Mouse (Mus musculus): ENCODE measurements around the gene Depdc1b.

Gene Depdc1b

DNA sequence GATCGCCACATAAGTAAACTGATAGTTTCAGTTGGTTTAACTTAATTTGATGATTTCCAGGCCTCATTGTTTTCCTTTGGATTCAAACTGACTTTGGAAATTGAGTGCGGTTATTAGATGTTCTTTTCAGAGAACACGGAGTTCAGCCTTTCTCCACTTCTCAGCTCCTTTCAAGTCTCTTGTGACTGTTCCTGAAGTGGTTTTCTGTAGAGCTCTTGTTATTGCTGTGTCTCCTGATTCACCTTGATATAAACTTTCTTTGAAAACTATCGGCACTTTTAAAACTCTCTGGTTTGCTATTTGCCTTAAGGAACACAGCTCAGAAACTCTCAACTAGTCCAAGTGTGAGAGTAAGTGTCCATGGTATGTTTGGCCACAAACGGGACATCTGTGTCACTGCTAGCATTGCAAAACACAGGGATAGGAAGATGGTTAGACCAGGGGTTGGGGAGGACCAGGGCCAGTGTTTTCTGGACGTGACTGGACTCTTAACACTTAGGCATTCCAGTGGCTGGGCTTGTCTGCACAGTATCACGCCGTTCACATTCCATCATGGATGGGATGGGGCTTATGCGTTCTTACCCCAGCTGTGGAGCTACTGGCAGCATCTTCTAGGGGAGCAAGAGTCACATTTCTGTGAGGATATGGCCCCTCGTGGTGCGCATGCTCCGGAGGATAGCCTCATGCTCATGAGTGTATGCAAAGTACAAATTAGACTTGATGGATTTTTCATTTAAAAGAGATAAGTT is 38.8 kb downstream of the Depdc1b start:
- DNase-seq = no peak

DNA sequence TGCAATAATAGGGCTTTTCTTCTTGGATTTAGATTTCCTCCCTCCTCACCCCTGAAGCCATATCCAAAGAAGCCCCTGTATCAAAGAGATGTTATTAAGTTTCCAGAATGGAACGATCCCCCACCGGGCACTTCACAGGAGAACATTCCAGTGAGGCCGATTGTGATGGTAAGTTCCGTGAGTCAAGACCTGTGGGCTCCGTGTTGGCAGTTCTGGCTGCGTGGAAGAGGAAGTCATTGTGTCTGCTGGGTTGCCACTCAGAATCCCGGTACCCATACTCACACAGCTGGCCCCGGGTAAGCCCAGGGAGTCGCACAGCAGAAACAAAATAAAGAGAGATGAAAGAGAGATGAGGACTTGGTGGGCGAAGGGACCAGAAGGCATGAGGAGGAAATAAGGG is 41.2 kb downstream of the Depdc1b start:
- no peak for DNase-seq

DNA sequence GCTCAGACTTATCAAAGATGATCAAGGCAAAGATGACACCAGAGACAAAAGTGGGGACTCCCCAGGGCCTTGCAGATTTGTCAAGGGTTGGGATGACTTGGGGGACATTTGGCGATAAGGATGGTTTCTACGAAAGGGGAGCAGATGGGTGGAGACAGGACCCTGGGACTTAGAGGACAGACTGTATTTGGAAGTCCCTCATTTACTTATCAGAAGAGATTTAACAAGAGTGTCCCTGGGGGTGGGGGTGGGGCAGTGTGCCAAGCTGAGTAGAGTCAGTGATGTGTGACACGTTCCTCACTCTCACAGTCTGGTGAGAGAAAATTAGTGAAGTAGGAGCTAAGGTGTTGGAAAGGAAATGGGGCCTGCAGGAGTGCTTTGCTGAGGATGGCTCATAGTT is 42.1 kb downstream of the Depdc1b start:
- DNase-seq = no peak

DNA sequence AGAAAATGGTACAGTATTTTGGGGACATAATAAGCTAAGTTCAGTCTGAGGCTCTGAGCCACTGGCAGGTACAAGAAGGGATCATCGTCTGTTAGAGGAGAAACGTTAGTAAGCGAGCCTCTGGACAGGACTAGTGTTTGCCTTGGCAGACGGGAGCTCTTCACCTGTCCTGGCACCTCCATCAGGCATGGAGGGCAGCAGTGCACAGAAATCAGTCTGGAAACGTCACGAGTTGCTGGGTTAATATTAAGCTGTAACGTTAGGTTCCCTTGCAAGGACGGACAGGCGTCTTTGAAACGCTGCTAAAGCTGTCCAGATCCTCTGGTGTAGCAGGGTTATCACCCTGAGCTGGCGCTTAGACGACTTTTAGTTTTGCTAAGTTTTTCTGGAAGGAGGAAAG is 51.4 kb downstream of the Depdc1b start:
- DNase-seq = no peak

DNA sequence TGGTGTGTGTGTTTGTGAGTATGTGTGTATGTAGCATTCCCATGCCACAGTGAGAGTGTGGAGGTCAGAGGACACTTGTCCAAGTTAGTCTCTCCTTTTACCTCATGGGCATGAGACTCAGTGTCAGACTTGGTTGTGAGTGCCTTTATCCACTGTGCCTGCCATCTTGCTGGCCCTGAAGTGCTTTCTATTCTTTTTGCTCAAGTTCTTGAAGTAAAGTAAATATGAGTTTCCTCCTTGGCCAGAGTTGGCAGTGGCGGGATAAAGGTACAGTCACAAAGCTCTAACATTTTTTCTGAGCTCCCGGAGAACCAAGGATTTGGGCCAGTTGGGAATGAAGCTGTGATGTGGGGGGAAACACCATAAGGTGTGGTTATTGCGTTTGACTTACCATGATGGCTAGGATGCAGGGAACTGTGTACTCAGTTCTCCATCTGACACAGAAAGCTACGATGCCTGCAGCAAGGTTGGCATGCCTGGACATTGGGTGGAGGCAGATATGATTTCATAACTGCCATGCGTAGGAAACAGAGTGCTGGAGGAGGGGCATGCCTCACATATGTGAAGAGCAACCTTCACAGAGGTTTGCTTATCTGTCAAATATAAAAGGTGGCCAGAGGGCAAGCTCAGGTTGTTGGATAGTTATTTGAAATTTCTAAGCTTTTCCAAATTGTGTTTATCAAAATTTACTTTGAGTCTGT is 54.3 kb downstream of the Depdc1b start:
- DNase-seq = no peak

DNA sequence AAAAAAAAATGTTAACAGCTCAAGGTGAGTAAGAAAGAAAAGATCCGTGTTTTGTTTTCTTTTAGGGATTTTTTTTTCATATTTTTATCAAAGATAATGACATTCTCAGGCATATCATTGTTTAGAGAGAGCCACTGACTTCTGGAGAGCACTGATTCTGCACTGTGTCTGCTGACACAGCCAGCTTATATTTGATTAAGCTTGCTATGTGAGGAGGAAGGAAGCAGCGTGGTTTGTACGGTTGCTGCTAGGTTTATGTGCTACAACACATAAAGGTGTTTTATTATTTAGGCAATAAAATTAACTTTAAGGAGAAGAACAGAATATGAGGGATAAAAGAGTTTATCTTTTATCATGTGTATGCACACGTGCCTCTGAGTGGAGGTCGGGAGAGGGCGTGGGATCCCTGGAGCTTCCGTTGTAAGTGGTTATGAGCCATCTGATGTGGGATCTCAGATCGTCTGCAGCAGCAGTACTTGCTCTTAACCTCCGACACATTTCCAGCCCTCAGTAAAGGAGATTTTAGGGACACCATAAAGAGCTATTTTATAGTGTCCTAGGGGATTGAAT is 55.3 kb downstream of the Depdc1b start:
- no peak for DNase-seq

DNA sequence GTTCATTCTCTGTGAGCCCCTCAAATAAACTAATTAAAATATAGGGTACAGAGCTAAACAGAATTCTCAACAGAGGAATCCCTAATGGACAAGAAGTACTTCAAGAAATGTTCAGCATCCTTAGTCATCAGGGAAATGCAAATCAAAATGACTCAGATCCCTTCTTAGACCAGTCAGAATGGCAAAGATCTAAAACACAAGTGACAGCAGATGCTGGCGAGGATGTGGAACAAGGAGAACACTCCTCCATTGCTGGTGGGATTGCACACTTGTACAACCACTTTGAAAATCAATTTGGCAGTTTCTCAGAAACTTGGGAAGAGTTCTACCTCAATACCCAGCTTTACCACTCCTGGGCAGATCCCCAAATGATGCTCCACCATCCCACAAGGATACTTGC is 57.1 kb downstream of the Depdc1b start:
- DNase-seq = no peak

DNA sequence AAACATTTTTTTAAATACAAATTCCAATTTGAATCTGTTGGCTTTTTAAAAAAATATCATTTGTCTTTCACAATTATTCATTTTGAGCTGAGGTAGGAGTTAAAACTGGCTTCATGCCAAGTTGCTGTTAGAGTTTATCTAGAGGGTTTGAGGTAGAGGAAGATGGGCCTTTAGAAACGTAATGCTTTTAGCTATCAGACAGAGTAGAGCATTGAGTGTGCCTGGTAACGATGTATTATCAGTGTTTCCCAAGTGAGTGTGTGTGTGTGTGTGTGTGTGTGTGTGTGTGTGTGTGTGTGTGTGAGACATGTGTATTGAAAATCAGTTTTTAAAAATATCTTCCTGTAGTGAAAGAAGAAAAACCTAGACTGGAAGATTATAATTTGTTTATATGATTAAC is 60.5 kb downstream of the Depdc1b start:
- no peak for DNase-seq

DNA sequence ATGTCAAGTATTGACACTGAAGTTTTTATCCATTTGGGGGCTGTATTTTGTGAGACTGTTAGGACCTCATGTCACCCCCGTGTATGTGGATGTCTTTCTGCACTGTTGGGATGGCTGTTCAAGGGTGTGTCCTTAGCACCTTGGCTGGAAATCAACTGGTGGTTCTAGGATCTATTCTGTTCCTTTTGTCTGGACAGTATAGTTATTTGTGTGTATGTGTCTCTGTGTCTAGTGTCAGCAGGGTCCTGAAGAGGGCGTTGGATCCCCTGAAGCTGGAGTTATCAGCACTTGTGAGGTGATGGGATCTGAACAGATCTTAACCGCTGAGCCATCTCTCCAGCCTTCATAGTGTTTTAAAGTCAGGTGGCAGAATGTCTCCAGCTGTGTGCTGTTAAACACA is 65.0 kb downstream of the Depdc1b start:
- no peak for DNase-seq

DNA sequence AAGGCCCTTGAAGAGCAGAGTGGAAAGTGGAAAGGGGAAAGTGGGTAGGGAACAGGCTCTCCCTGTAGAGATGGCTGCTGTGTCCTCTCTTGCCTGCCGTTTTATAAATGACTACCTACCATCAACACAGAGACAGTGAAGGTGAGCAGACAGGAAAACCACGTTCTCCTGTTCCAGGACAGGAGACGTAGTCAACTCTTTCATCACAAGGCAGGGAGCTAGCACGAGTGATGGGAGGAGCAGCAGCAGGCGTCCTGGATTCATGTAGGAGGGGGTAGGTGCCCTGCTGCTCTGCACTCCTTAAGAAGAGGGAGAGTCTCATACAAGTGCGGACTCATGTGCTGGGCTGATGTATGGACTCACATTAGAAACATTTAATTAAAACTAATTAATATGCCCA is 66.9 kb downstream of the Depdc1b start:
- DNase-seq = no peak

DNA sequence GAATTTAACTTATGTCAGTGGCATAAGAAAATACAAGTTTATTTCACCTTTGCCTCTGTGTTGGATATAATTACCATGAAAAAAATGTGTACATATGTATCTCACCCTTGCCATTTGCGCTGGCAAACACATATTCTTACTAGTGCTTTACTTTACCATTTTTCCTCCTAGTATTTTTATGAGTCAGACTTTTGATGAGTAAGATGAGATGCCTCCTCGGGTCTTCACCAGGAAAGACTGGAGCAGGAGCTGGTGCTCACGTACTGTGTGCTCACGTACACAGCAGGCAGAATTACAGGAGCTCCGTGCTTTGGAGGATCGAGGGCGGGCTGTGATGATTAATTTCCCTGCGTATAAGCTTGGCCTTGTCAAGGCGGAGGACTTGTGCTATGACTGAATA is 69.9 kb downstream of the Depdc1b start:
- DNase-seq = no peak

DNA sequence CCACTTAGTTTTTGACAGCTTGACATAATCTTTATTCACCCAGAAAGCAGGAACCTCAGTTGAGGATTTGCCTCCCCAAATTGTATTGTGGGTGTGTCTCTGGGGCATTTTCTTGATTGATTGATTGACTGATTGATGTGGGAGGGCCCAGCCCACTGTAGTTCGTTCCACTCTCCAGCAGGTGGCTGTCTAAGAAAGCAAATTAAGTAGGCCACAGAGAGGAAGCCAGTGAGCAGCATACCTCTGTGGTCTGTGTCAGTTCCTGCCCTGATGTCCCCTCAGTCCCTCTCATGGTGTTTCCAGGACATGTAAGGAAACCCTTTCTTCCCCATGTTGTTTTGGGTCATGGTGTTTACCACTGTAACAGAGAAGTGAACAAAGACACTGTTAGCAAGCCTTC is 74.4 kb downstream of the Depdc1b start:
- DNase-seq = peak; percentile 46

DNA sequence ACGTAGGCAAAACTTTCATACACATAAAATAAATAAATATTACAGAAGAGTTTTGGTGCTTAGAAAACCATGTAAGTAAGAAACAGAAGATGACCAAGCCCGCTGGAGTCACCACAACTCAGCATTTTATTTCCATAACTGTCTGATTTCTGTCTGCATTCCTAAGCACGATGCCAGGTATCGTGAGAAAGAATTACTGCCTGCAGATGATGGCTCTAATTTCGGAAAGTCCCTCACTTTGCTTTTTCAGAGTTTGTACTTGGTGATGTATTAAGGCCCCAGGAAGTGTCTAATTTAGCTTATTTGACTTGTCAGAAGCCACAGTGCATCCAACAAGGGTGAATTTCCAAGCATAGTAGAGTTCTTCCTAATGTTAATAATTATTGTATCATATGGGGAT is 87.1 kb downstream of the Depdc1b start:
- no peak for DNase-seq

DNA sequence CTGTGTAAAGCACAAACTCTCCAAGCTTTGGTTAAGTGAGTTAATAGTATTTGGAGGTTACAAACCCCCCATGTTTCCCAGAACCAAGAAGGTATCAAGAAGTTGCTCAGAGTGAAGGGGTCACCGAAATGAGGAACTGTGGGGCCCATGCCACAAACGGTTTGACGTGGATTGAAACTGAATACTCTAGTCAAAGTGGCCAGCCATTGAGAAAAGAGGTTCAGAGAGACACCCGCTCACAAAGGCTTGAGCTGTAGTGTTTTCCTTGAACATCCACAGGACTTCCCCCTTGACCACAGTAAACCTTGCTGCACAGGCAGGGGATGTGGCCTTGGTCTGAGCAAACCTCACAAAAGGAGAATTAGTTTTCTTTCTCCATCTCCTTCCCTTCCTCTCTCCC is 88.2 kb downstream of the Depdc1b start:
- no peak for DNase-seq

DNA sequence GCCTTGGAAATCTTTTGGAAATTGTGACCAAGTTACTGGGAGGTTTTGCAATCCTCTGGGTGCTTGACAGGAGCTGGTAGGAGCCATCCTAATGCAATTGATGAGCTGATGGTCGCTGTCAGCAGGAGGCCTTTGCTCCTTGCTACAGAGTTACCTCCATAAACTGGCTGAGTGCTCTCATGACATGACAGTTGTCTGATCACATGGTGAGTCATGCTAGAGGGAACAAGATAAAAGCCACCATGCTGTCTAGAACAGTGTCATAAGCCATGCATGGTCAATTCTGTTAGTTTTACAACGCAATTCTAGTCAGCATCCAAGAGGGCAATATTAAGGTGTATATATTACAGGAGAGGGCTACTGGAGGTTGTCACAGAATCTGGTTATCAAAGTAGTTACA is 99.3 kb downstream of the Depdc1b start:
- DNase-seq = no peak

DNA sequence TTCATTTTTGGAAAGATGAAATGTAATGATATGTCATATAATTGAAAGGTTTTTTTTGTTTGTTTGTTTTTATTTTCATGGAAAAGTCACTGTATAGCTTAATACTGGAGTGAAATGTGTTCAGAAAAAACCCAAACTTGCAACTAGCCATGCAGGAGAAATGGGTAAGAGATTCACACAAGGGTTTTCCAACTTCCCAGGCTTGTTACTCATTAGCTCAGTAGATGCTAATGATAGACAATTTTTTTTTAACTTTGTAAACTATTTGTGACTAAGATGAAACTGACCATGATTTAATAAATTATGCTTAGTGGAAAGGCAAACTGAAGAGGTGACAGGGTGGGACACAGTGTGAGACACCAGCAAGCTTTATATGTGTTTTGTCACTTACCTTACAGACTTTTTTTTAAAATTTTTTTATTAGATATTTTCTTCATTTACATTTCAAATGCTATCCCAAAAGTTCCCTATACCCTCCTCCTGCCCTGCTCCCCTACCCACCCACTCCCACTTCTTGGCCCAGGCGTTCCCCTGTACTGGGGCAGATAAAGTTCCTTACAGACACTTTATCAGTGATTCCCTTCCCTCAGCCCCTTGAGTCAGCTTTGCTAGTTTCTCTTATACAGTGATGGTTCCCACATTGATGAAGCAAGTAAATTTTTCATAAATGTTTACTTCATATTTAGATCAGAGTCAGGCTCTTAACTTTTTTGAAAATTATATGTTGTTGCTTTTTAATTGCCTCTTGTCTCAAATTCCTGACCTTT is 102.8 kb downstream of the Depdc1b start:
- DNase-seq = no peak

DNA sequence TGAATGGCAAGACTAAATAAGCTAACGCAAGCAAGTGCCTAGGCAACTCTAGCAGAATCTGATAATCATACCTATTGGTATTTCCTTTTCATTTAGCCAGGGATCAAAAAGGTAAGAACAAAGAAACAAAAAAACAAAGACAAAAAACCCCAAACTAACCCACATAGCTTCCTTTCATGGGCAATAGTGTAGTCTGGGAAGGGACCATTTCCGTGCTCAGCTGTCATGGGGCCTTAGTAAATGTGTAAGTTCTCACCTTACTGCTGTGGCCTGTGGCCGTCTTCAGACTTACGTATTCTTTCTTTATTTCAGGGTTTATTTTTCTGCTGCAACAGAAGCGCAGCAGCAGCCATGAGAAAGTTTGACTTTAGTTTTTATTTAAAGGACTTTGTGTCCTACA is 110.2 kb downstream of the Depdc1b start:
- DNase-seq = no peak

DNA sequence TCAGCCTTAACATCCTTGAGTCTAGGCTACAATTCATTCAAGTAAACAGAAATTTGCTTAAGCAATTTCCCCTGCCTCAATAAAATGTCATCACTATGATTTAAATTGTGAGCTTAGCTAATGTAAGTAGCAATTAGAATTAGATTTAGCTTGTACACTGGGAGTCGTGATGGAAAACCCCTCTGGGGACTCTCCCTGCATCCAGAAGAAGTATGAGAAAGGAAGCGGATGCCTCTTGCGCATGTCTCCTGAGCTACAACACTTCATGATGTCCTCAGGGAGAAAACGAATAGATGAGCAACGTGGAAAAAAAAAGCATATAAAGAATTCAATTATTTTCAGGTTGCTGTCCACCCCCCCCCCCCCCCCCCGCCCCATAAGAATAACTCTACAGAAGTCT is 112.7 kb downstream of the Depdc1b start:
- DNase-seq = no peak

DNA sequence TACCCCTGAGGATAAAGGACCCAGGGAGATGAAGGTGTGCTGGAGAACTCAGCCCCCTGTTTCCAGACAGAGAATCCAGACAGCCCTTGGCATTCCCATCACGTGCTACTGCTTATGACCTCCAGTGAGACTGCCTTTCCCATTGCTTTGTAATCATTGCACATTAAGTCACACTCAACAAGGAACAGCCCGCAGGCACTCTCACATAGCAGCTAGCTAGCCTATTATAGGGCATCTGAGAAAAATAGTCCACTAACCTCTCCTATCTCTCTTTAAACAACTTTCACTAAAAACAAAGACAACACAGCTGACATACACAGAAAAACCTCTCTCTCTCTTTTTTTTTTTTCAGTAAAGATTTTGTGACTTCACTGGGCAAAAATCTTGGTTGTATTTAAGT is 113.5 kb downstream of the Depdc1b start:
- DNase-seq = peak; percentile 11 to 50

DNA sequence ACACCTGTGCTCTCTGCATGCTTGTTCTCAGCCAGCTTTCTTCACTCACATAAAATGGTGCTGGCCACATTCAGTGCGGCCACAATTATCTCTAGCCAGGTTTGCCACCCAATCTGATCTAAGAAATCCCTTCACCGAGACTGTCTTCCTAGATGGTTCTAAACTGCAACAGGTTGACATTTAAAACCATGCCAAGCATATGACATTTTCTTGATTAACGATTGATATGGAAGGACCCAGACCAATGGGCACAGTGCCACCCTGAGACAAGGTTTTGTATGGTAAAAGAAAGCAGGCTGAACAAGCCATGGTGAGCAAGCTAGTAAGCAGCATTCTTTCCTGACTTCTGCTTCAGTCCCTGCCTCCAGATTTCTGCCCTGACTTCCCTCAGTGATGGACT is 115.6 kb downstream of the Depdc1b start:
- no peak for DNase-seq

DNA sequence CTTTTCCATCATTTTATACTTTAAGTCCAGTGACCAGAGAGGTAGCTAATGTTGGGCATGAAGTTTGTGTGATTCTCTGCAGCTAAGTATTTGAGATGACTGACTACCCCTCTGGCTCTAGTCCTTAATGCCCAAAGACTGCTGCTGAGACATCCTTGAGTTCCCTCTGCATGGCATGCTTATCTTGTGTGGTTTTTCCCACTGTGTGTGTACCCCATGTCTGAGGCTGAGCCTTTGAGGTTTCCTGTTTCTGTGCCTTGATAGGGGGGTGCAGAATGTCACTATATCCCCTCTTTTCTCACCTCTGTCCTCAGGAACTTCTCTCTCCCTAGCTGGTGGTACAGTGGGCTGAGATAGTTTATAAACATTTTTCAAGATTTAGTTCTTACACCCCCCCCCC is 119.6 kb downstream of the Depdc1b start:
- no peak for DNase-seq

DNA sequence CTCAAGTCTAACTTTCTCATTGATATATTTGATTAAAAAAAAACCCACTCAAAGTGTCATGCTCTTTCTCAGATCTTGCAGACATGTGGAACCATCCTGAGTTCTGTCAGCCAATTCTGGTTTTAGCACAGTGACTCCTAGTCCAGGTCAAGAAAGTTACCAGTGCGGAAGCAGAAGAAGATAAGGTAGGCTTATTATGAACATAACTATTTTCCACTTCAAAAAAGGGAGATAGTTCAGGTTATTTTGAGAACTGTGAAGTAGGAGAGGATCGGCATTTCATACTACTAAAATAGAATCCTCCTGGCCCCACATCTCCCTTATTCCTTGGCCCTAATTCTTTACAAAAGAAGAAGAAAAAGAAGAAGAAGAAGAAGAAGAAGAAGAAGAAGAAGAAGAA is 121.3 kb downstream of the Depdc1b start:
- DNase-seq = no peak

DNA sequence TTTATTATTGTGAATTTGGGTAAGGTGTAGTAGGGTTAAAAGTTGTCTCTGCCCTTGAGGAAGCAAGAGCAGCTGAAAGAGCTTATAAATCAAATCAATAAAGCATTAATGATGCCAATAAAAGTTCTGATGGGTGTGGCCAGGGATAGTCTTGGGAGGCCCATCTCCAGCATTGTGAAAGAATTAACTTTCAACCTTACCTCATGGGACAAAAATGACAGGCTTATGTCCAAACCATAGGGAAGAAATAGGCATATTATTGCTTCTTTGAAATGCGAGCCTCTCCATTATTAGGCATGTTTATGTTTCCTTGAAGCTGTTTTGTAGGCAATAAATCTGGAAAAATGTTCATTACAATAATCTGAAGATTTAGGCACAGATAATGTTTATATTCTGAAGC is 122.9 kb downstream of the Depdc1b start:
- DNase-seq = no peak
